Mouse (Mus musculus) small intestine, adult 2 months (tissue): ENCODE data around the gene Slc22a21. TPM values are rescaled to one million over a fixed set of nuclear protein-coding genes. Genes with fewer than 3 reads are reported as not detected.

Experiments used
- H3K27ac ChIP-seq: fragments of 200-500 bp; 2 replicates; pipeline ENCODE4 v1.5.1; 2012; ENCODE audit warnings: low read depth, low read length, control low read depth, inconsistent platforms; ENCODE audit not compliant: insufficient read depth
- H3K27me3 ChIP-seq: fragments of 200-500 bp; 2 replicates; pipeline ENCODE4 v1.6.1; 2012; ENCODE audit warnings: mild to moderate bottlenecking, moderate library complexity, low read length, inconsistent platforms; ENCODE audit not compliant: control insufficient read depth, insufficient read depth
- H3K36me3 ChIP-seq: fragments of 200-500 bp; 2 replicates; pipeline ENCODE4 v1.6.1; 2012; ENCODE audit warnings: mild to moderate bottlenecking, low read length, control low read depth, inconsistent platforms; ENCODE audit not compliant: control insufficient read depth, insufficient read depth
- H3K4me1 ChIP-seq: fragments of 200-500 bp; 2 replicates; pipeline ENCODE4 v1.6.1; 2012; ENCODE audit warnings: low read length, inconsistent platforms, mixed read lengths; ENCODE audit not compliant: control insufficient read depth, insufficient read depth, insufficient read length
- H3K4me3 ChIP-seq: fragments of 200-500 bp; 2 replicates; pipeline ENCODE4 v1.5.1; 2012; ENCODE audit warnings: low read depth, mild to moderate bottlenecking, control low read depth, inconsistent platforms, low read length, moderate library complexity
- CTCF ChIP-seq: fragments of 200-500 bp; IDR thresholded peaks from 2 replicates; pipeline ENCODE4 v1.5.1; 2012; ENCODE audit warnings: low read depth, mild to moderate bottlenecking, control low read depth, inconsistent platforms, low read length, moderate library complexity, mixed read lengths; ENCODE audit not compliant: insufficient replicate concordance, insufficient read length; ENCODE audit errors: extremely low read depth
- POLR2A ChIP-seq: fragments of 200-500 bp; IDR thresholded peaks from 2 replicates; pipeline ENCODE4 v1.6.1; 2012; ENCODE audit warnings: low read depth, mild to moderate bottlenecking, control low read depth, inconsistent platforms, low read length, moderate library complexity
- WGBS: fragments of 180-500 bp; shearing (Covaris S2); methylation state at CpG from one replicate; pipeline ENCODE4 v1.1.7; 2018; 5-methylcytosine and 5-hydroxymethylcytosine counted together
- polyA plus RNA-seq: library from polyadenylated mRNA; depleted of rRNA; stranded (reverse); fragments of >200 nt; gene quantifications from 2 replicates; pipeline ENCODE4 v1.2.3, GENCODE M21; 2012; rRNA removed

Gene Slc22a21
- 3.6 and 7.6 TPM in 2 replicates for polyA plus RNA-seq

DNA sequence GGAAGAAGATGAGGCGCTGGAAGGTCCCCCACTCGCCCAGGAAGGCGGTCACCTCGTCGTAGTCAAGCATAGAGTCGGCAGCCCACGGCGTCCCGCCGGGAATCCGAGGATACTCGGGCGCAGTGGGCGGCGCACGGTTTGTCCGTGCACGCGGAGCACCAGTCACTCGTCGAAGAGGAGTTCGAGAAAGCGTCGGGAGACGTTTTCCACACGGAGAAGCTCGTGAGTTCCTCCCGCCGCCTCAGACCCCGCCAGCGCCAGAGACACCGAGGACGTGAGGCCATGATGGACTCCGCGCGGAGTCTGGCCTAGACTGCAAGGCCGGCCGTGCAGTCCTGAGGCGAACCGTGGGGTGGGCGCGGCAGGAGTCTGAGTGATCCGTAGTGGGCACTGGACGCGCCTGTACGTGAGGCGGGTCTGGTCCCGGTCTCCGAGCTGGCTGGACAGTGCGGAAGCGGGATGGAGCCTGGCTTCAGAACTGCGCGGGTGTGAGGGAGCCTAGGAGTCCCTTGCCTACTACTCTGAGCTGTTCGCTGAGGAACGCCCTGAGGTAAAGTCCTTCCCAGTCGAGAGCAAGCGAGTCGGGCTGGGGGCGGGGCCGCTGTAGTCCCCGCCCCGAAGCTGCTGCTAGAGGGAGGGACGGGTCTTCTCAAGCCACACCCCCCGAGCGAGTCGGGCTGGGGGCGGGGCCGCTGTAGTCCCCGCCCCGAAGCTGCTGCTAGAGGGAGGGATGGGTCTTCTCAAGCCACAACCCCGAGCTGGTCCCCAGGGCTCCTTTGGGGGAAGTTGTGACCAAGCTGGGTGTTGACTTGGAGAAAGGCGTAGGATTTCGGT, at the start of gene Slc22a21:
Gene Slc22a21 (minus strand): TSS at position 545 of the 834 bp plus-strand sequence.
- peak within 1 kb of the TSS; percentile 84 for H3K27ac ChIP-seq

DNA sequence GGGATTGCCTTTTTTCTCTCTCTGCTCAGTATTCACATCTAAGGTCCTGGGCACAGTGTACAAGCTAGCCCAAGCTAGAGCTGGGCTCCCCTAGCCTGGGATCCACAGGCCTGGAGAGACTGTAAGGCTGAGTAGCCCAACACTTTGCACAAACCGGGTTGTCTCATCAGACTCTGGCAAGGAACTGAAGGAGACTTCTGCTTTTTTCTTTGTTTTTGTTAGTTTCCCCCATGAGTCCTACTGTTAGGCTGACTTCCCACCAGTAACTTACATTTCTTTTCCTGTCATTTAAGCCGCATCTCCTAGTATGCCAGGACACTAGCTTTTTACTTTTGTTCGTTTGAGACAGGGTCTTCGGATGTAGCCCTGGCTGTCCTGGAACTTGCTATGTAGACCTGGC, 48.9 kb upstream of the Slc22a21 start:
- TF ChIP-seq CTCF, result no peak
- TF ChIP-seq POLR2A, result no peak
- WGBS, result 67% methylated on average over 4 of the region's 4 CpGs
- Histone ChIP-seq H3K4me3 (peak overlapping the region; percentile 74), H3K27me3 (no peaks in the 10 kb centered on the region), H3K4me1 (peaks cover 16% of the 10 kb centered on the region), H3K36me3 (no peaks in the 10 kb centered on the region), H3K27ac (peak overlapping the region; percentile 85)

More for the DNA sequence above, at the start of gene Slc22a21:
- H3K36me3 ChIP-seq, result peaks cover 4% of the 10 kb centered on the region
- peaks cover 9% of the 10 kb centered on the region for H3K4me1 ChIP-seq
- TF ChIP-seq CTCF, result no peak
- TF ChIP-seq POLR2A, result peak; percentile 94
- peak within 1 kb of the TSS; percentile 88 for H3K4me3 ChIP-seq
- no peaks in the 10 kb centered on the region for H3K27me3 ChIP-seq
- 2% methylated on average over 73 of the region's 73 CpGs for WGBS

DNA sequence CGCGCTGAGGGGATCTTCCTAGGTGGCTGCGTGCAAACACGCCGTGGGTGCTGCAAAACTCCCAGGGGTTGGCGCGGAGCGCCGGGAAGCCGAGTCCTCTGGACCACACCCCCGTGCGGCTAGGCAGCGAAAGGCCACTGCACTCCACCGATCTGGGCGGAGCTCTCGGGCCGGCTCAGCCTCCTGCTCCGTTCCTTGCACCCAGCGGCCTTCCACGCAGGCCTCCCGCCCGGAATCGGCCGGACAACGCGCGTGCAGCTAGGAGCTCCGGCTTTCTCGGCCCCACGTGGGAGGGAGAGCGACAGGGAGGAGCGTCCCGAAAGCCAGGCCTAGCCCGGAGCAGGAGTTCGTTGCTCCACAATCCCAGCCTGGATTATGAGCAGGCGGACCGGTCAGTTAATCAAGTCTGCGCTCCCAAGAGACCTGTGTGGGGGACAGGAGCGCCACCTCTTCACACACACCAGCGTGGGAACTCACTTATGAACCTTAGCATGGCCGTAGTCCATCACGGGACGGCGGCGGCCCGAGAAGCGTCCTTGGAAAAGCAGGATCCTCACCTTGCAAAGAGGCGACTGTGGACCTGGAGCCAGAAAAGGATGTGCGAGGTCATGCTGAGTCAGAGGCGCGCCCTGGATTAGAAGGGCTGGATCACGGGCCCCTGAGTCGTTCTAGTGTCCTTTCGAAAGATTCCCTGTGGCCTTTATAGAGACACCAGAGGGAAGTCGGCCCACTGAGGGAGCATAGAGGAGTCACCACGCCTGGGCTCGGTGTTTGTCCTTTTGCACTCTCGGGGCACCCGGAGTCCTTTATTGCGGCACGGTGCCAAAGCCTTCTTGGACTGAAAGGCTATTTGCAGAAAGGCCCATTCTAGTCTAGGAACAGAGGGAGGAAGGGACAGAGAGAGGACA, 48.2 kb upstream of the Slc22a21 start, which contains the start of gene Slc22a4:
Gene Slc22a4 (minus strand): TSS at position 47 of the 908 bp plus-strand sequence.
- 2% methylated on average over 61 of the region's 61 CpGs for WGBS
- Histone ChIP-seq H3K36me3 (no peaks in the 10 kb centered on the region), H3K27me3 (no peaks in the 10 kb centered on the region), H3K27ac (peak within 1 kb of the TSS; percentile 85), H3K4me3 (peak within 1 kb of the TSS; percentile 74), H3K4me1 (peaks cover 16% of the 10 kb centered on the region)
- peak; percentile 3; the same call in 1 of the 2 replicates for TF ChIP-seq CTCF
- TF ChIP-seq POLR2A, result 0 out of 2 replicates have a peak, but pooled peaks have one; percentile 10

DNA sequence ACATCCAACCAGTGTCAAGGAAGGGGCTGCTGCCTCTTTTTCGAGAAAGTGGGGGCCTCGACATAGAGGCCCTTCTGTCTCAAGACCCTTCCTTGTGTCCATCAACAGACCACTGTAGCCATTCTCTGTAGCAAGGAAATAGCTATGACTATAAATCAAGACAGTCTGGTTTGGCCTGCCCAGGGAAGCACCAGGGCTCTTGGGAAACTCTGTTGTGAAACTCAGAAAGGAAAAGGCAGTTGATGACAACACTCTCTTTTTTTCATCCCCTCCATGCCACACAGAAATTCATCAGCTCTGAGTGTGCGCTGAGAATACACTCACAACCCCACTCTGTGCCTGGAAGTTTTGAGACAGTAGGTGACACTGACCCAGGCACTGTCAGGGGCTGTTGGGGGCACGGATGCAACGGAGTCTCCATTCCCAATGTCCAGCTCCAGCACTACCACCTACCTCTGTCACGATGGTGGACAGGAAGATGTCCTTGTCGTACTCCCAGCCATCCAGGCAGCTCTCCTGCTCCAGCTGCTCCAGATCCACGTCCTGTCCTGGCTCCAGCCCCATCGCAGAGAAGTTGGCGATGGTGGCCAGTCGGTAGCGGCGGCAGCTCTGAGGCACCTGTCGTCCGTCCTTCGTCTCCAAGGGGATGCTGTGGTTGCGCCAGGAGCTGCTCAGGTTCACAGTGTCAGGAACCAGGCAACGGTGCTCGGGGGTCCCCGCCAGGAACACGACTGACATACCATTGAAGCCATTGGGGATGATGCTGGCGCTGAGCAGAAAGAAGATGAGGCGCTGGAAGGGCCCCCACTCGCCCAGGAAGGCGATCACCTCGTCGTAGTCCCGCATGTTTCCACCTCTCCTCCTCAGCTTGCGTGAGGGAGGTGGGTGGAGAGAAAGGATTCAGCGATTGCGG, 47.3 kb upstream of the Slc22a21 start:
- Histone ChIP-seq H3K36me3 (no peaks in the 10 kb centered on the region), H3K27me3 (no peaks in the 10 kb centered on the region), H3K4me3 (peak overlapping the region; percentile 74), H3K27ac (peak overlapping the region; percentile 22; the same call in 1 of the 2 replicates), H3K4me1 (peaks cover 25% of the 10 kb centered on the region)
- WGBS, result 30% methylated on average over 31 of the region's 31 CpGs
- TF ChIP-seq POLR2A (no peak), CTCF (no peak)

DNA sequence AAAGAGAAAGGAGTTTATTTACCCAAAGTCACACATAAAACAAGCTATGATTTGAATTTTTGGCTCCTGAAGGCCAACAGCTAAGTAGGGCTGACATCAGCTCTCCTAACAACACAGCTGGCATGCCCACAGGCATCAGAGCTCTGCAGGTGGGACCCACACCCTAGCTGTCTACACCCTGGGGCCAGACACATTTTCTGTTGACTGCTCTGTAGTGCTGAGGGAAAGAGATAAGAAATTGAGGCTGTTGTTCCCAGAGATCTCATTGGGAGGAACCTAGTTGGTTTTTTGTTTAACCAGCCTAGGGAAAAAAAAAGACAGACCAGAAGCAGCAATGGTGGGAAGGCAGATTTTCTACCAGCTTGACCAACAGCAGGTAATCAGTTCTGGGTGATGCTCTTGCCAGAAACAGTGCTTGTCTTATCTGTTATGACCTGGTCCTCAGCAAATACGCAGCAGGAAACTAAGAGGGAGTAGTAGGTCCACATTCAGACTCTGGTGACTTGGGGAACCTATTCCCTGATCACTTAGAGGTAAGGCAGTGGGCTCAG, 46.4 kb upstream of the Slc22a21 start:
- H3K27ac ChIP-seq, result no peak overlapping the region
- no peaks in the 10 kb centered on the region for H3K36me3 ChIP-seq
- TF ChIP-seq CTCF (no peak), POLR2A (no peak)
- peaks cover 30% of the 10 kb centered on the region for H3K4me1 ChIP-seq
- H3K4me3 ChIP-seq, result peak overlapping the region; percentile 74; the same call in 1 of the 2 replicates
- WGBS, result 38% methylated on average over 1 of the region's 1 CpGs
- no peaks in the 10 kb centered on the region for H3K27me3 ChIP-seq
